Mouse (Mus musculus) embryonic facial prominence, embryonic 15.5 days (tissue): ENCODE results near the gene Cyp2u1. TPM values are rescaled to one million over a fixed set of nuclear protein-coding genes. Genes with fewer than 3 reads are reported as not detected.
A peak's percentile ranks its signal among the peaks of the same experiment; 100 is the strongest.

Source experiments
- ATAC-seq: fragments of 200-750 bp; cut with Nextera tagmentation; 2 replicates; pipeline ENCODE4 v1.8.0; 2017; ENCODE audit warnings: low read depth, moderate TSS enrichment; ENCODE audit not compliant: insufficient number of reproducible peaks, low FRiP score, low TSS enrichment
- H3K27ac ChIP-seq: fragments of 300-500 bp; sonication (generic); replicated peaks from 2 replicates; pipeline ENCODE4 v1.5.1; 2015; ENCODE audit warnings: mild to moderate bottlenecking, inconsistent platforms
- H3K27me3 ChIP-seq: fragments of 300-500 bp; sonication (generic); 2 replicates; pipeline ENCODE4 v1.6.1; 2015; ENCODE audit warnings: inconsistent platforms
- H3K36me3 ChIP-seq: fragments of 300-500 bp; sonication (generic); 2 replicates; pipeline ENCODE4 v1.6.1; 2015; ENCODE audit warnings: mild to moderate bottlenecking, inconsistent platforms
- H3K4me1 ChIP-seq: fragments of 300-500 bp; sonication (generic); 2 replicates; pipeline ENCODE4 v1.6.1; 2015; ENCODE audit warnings: inconsistent platforms
- H3K4me2 ChIP-seq: fragments of 300-500 bp; sonication (generic); replicated peaks from 2 replicates; pipeline ENCODE4 v1.6.1; 2015; ENCODE audit warnings: mild to moderate bottlenecking, inconsistent platforms
- H3K4me3 ChIP-seq: fragments of 300-500 bp; sonication (generic); replicated peaks from 2 replicates; pipeline ENCODE4 v1.5.1; 2015; ENCODE audit warnings: mild to moderate bottlenecking, inconsistent platforms
- H3K9ac ChIP-seq: fragments of 300-500 bp; sonication (generic); 2 replicates; pipeline ENCODE4 v1.6.1; 2015; ENCODE audit warnings: inconsistent platforms
- H3K9me3 ChIP-seq: fragments of 300-500 bp; sonication (generic); replicated peaks from 2 replicates; pipeline ENCODE4 v1.6.1; 2016; ENCODE audit warnings: inconsistent platforms
- WGBS: fragments of 180-500 bp; shearing (Covaris S2); methylation state at CpG from one replicate; pipeline ENCODE4 v1.1.7; 2015; 5-methylcytosine and 5-hydroxymethylcytosine counted together
- polyA plus RNA-seq: library from polyadenylated mRNA; unstranded; fragments of >200 nt; fragmentation: Nextera tagmentation; extraction: Ambion mirVana; gene quantifications from 2 replicates; pipeline ENCODE4 v1.2.1, GENCODE M21; 2015

The Cyp2u1 gene
- polyA plus RNA-seq, 1 experiment from 2014 or later = 1.5 TPM

GRCm38 (mm10) chr3:131335117-131335547, 32.1 kb upstream of the Cyp2u1 start:
- no peaks in the 10 kb centered on the region for H3K36me3 ChIP-seq
- no peaks in the 10 kb centered on the region for H3K9me3 ChIP-seq
- H3K27me3 ChIP-seq = no peaks in the 10 kb centered on the region
- 44% methylated on average over 8 of the region's 8 CpGs for WGBS
- no peak overlapping the region for H3K9ac ChIP-seq
- H3K4me1 ChIP-seq = peaks cover 20% of the 10 kb centered on the region
- peak overlapping the region; percentile 23 for H3K4me2 ChIP-seq
- no peak overlapping the region for H3K4me3 ChIP-seq
- ATAC-seq = peak; percentile 81
- no peak overlapping the region for H3K27ac ChIP-seq

- WGBS = 71% methylated on average over 7 of the region's 7 CpGs
- no peak for ATAC-seq
- H3K27ac ChIP-seq = no peak overlapping the region
- H3K4me2 ChIP-seq = no peak overlapping the region
- no peaks in the 10 kb centered on the region for H3K9me3 ChIP-seq
- no peaks in the 10 kb centered on the region for H3K36me3 ChIP-seq
- H3K4me1 ChIP-seq = no peaks in the 10 kb centered on the region
- H3K27me3 ChIP-seq = no peaks in the 10 kb centered on the region
- H3K4me3 ChIP-seq = no peak overlapping the region
- H3K9ac ChIP-seq = no peak overlapping the region
Measured at GRCm38 (mm10) chr3:131327189-131327588, 24.2 kb upstream of the Cyp2u1 start.

- H3K27me3 ChIP-seq = no peaks in the 10 kb centered on the region
- H3K27ac ChIP-seq = no peak overlapping the region
- no peak for ATAC-seq
- no peaks in the 10 kb centered on the region for H3K4me1 ChIP-seq
- H3K36me3 ChIP-seq = no peaks in the 10 kb centered on the region
- no peak overlapping the region for H3K4me3 ChIP-seq
- 90% methylated on average over 4 of the region's 4 CpGs for WGBS
- H3K9me3 ChIP-seq = no peaks in the 10 kb centered on the region
- no peak overlapping the region for H3K9ac ChIP-seq
- H3K4me2 ChIP-seq = no peak overlapping the region
Measured at GRCm38 (mm10) chr3:131326637-131327036, 23.6 kb upstream of the Cyp2u1 start.

- Histone ChIP-seq H3K36me3 (no peaks in the 10 kb centered on the region), H3K9ac (no peak overlapping the region), H3K27ac (no peak overlapping the region), H3K9me3 (no peaks in the 10 kb centered on the region), H3K4me2 (no peak overlapping the region), H3K27me3 (no peaks in the 10 kb centered on the region), H3K4me1 (no peaks in the 10 kb centered on the region), H3K4me3 (no peak overlapping the region)
- no peak for ATAC-seq
- 66% methylated on average over 14 of the region's 14 CpGs for WGBS
Measured at GRCm38 (mm10) chr3:131322081-131322815, 19.2 kb upstream of the Cyp2u1 start.

- Histone ChIP-seq H3K4me1 (no peaks in the 10 kb centered on the region), H3K9ac (no peak overlapping the region)
- 5% methylated on average over 3 of the region's 3 CpGs for WGBS
Measured at GRCm38 (mm10) chr3:131320184-131320583, 17.2 kb upstream of the Cyp2u1 start.

GRCm38 (mm10) chr3:131318211-131318610, 15.2 kb upstream of the Cyp2u1 start:
- Histone ChIP-seq H3K27ac (no peak overlapping the region), H3K9me3 (no peaks in the 10 kb centered on the region), H3K4me2 (no peak overlapping the region), H3K27me3 (no peaks in the 10 kb centered on the region), H3K4me1 (no peaks in the 10 kb centered on the region), H3K9ac (no peak overlapping the region), H3K4me3 (no peak overlapping the region), H3K36me3 (no peaks in the 10 kb centered on the region)
- ATAC-seq = no peak
- 42% methylated on average over 2 of the region's 2 CpGs for WGBS

More at GRCm38 (mm10) chr3:131320184-131320583, 17.2 kb upstream of the Cyp2u1 start:
- H3K9me3 ChIP-seq = no peaks in the 10 kb centered on the region
- no peak for ATAC-seq
- H3K27me3 ChIP-seq = no peaks in the 10 kb centered on the region
- no peak overlapping the region for H3K4me3 ChIP-seq
- H3K4me2 ChIP-seq = 0 out of 2 replicates have a peak overlapping the region, but pooled peaks have one; percentile 13
- H3K36me3 ChIP-seq = no peaks in the 10 kb centered on the region
- H3K27ac ChIP-seq = no peak overlapping the region

- no peak overlapping the region for H3K4me2 ChIP-seq
- ATAC-seq = no peak
- no peaks in the 10 kb centered on the region for H3K9me3 ChIP-seq
- no peaks in the 10 kb centered on the region for H3K36me3 ChIP-seq
- WGBS = 52% methylated on average over 1 of the region's 1 CpGs
- H3K9ac ChIP-seq = no peak overlapping the region
- no peak overlapping the region for H3K4me3 ChIP-seq
- no peaks in the 10 kb centered on the region for H3K27me3 ChIP-seq
- no peak overlapping the region for H3K27ac ChIP-seq
- no peaks in the 10 kb centered on the region for H3K4me1 ChIP-seq
Measured at GRCm38 (mm10) chr3:131317126-131317525, 14.1 kb upstream of the Cyp2u1 start.

- H3K4me2 ChIP-seq = no peak overlapping the region
- H3K4me1 ChIP-seq = no peaks in the 10 kb centered on the region
- no peak overlapping the region for H3K9ac ChIP-seq
- H3K27ac ChIP-seq = no peak overlapping the region
- no peak for ATAC-seq
- 57% methylated on average over 4 of the region's 4 CpGs for WGBS
- no peak overlapping the region for H3K4me3 ChIP-seq
- H3K27me3 ChIP-seq = no peaks in the 10 kb centered on the region
- no peaks in the 10 kb centered on the region for H3K36me3 ChIP-seq
- no peaks in the 10 kb centered on the region for H3K9me3 ChIP-seq
Measured at GRCm38 (mm10) chr3:131315957-131316510, 13.0 kb upstream of the Cyp2u1 start.

- Histone ChIP-seq H3K4me2 (no peak overlapping the region), H3K9me3 (peaks cover 4% of the 10 kb centered on the region; the same call in 1 of the 2 replicates), H3K36me3 (no peaks in the 10 kb centered on the region), H3K4me1 (no peaks in the 10 kb centered on the region), H3K27me3 (no peaks in the 10 kb centered on the region), H3K4me3 (no peak overlapping the region), H3K9ac (no peak overlapping the region), H3K27ac (no peak overlapping the region)
- ATAC-seq = no peak
- WGBS = 80% methylated on average over 9 of the region's 9 CpGs
Measured at GRCm38 (mm10) chr3:131312340-131312739, 9.3 kb upstream of the Cyp2u1 start.

GRCm38 (mm10) chr3:131310572-131310971, 7.5 kb upstream of the Cyp2u1 start:
- no peaks in the 10 kb centered on the region for H3K4me1 ChIP-seq
- no peak for ATAC-seq
- H3K9me3 ChIP-seq = peaks cover 4% of the 10 kb centered on the region; the same call in 1 of the 2 replicates
- WGBS = 84% methylated on average over 4 of the region's 4 CpGs
- no peak overlapping the region for H3K4me2 ChIP-seq
- no peaks in the 10 kb centered on the region for H3K36me3 ChIP-seq
- no peak overlapping the region for H3K9ac ChIP-seq
- H3K27me3 ChIP-seq = no peaks in the 10 kb centered on the region
- no peak overlapping the region for H3K4me3 ChIP-seq
- H3K27ac ChIP-seq = no peak overlapping the region

GRCm38 (mm10) chr3:131307811-131308210, 4.8 kb upstream of the Cyp2u1 start:
- Histone ChIP-seq H3K4me2 (no peak overlapping the region), H3K27me3 (no peaks in the 10 kb centered on the region), H3K36me3 (no peaks in the 10 kb centered on the region), H3K9me3 (peaks cover 4% of the 10 kb centered on the region; the same call in 1 of the 2 replicates), H3K9ac (no peak overlapping the region), H3K4me3 (no peak overlapping the region), H3K4me1 (peaks cover under 1% of the 10 kb centered on the region; the same call in 1 of the 2 replicates), H3K27ac (no peak overlapping the region)
- ATAC-seq = no peak
- 95% methylated on average over 3 of the region's 3 CpGs for WGBS
